Mouse (Mus musculus) embryonic facial prominence, embryonic 15.5 days (tissue): ENCODE measurements around the gene Grm4. TPM values are rescaled to one million over a fixed set of nuclear protein-coding genes. Genes with fewer than 3 reads are reported as not detected.

Source experiments
- ATAC-seq: fragments of 200-750 bp; cut with Nextera tagmentation; 2 replicates; pipeline ENCODE4 v1.8.0; 2017; ENCODE audit warnings: low read depth, moderate TSS enrichment; ENCODE audit not compliant: insufficient number of reproducible peaks, low FRiP score, low TSS enrichment
- H3K27ac ChIP-seq: fragments of 300-500 bp; sonication (generic); replicated peaks from 2 replicates; pipeline ENCODE4 v1.5.1; 2015; ENCODE audit warnings: mild to moderate bottlenecking, inconsistent platforms
- H3K27me3 ChIP-seq: fragments of 300-500 bp; sonication (generic); 2 replicates; pipeline ENCODE4 v1.6.1; 2015; ENCODE audit warnings: inconsistent platforms
- H3K36me3 ChIP-seq: fragments of 300-500 bp; sonication (generic); 2 replicates; pipeline ENCODE4 v1.6.1; 2015; ENCODE audit warnings: mild to moderate bottlenecking, inconsistent platforms
- H3K4me1 ChIP-seq: fragments of 300-500 bp; sonication (generic); 2 replicates; pipeline ENCODE4 v1.6.1; 2015; ENCODE audit warnings: inconsistent platforms
- H3K4me2 ChIP-seq: fragments of 300-500 bp; sonication (generic); replicated peaks from 2 replicates; pipeline ENCODE4 v1.6.1; 2015; ENCODE audit warnings: mild to moderate bottlenecking, inconsistent platforms
- H3K4me3 ChIP-seq: fragments of 300-500 bp; sonication (generic); replicated peaks from 2 replicates; pipeline ENCODE4 v1.5.1; 2015; ENCODE audit warnings: mild to moderate bottlenecking, inconsistent platforms
- H3K9ac ChIP-seq: fragments of 300-500 bp; sonication (generic); 2 replicates; pipeline ENCODE4 v1.6.1; 2015; ENCODE audit warnings: inconsistent platforms
- H3K9me3 ChIP-seq: fragments of 300-500 bp; sonication (generic); replicated peaks from 2 replicates; pipeline ENCODE4 v1.6.1; 2016; ENCODE audit warnings: inconsistent platforms
- WGBS: fragments of 180-500 bp; shearing (Covaris S2); methylation state at CpG from one replicate; pipeline ENCODE4 v1.1.7; 2015; 5-methylcytosine and 5-hydroxymethylcytosine counted together
- polyA plus RNA-seq: library from polyadenylated mRNA; unstranded; fragments of >200 nt; fragmentation: Nextera tagmentation; extraction: Ambion mirVana; gene quantifications from 2 replicates; pipeline ENCODE4 v1.2.1, GENCODE M21; 2015

Grm4 gene
- polyA plus RNA-seq, 1 experiment from 2014 or later: 0.85 TPM

DNA sequence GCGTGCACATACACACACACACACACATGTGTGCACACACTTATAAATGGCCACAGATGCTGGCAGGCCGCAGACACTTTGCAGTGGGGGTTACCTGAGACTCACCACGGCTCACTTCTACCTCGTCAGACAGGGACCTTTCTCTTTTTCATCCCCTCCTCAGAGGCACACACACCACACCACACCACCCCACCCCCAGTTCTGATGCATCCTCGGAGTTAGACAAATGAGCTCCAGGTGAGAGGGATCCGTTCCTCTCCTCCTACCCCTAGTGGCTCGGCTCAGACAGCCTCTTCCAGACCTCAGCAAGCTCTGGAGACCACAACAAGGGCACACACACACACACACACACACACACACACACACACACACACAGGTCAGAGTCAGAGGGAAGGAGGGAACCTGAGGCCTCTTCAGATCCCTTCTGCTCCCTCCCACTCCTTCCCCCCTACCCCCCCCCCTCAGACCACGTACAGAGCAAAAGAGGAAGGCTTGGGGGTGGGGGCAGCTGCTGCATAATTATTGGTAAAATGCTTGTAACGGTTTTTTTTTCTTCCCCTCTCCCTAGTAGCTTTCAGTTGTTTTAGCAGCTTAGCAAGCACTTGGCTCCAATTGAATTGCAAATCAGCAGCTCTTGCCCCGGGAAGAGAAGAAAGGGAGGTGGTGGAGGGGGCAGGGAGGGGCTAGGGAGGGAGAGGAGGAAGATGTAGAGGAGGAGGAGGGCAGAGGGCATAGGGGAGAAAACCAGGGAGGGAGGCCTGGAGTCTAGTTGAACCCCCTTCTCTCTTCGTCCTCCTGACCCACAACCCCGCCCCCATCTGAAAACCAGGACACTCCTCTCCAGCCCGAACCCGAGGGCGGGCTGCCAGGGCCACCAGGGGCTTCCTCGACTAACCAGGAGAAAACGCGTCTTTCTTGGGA lies 19.6 kb downstream of the Grm4 start:
- no peak overlapping the region for H3K27ac ChIP-seq
- WGBS: 6% methylated on average over 17 of the region's 18 CpGs
- no peaks in the 10 kb centered on the region for H3K36me3 ChIP-seq
- no peaks in the 10 kb centered on the region for H3K9me3 ChIP-seq
- H3K4me1 ChIP-seq: peaks cover 37% of the 10 kb centered on the region
- H3K9ac ChIP-seq: no peak overlapping the region
- H3K4me2 ChIP-seq: peak overlapping the region; percentile 29
- peaks cover 24% of the 10 kb centered on the region; the same call in 1 of the 2 replicates for H3K27me3 ChIP-seq
- ATAC-seq: no peak
- 0 out of 2 replicates have a peak overlapping the region, but pooled peaks have one; percentile 10 for H3K4me3 ChIP-seq

GRCm38 (mm10) chr17:27500811-27501210 lies 20.4 kb downstream of the Grm4 start:
- ATAC-seq: no peak
- Histone ChIP-seq H3K9ac (no peak overlapping the region), H3K36me3 (no peaks in the 10 kb centered on the region), H3K9me3 (no peaks in the 10 kb centered on the region), H3K4me1 (peaks cover 29% of the 10 kb centered on the region), H3K27me3 (peaks cover 24% of the 10 kb centered on the region; the same call in 1 of the 2 replicates), H3K4me3 (no peak overlapping the region), H3K27ac (no peak overlapping the region), H3K4me2 (no peak overlapping the region)
- 41% methylated on average over 4 of the region's 4 CpGs for WGBS

GRCm38 (mm10) chr17:27499080-27499479 lies 22.1 kb downstream of the Grm4 start:
- ATAC-seq: no peak
- H3K9ac ChIP-seq: no peak overlapping the region
- no peaks in the 10 kb centered on the region for H3K36me3 ChIP-seq
- no peaks in the 10 kb centered on the region for H3K9me3 ChIP-seq
- peaks cover 22% of the 10 kb centered on the region for H3K4me1 ChIP-seq
- peaks cover 19% of the 10 kb centered on the region; the same call in 1 of the 2 replicates for H3K27me3 ChIP-seq
- no peak overlapping the region for H3K27ac ChIP-seq
- H3K4me3 ChIP-seq: no peak overlapping the region
- no peak overlapping the region for H3K4me2 ChIP-seq
- WGBS: 72% methylated on average over 13 of the region's 13 CpGs

- H3K36me3 ChIP-seq: no peaks in the 10 kb centered on the region
- no peak overlapping the region for H3K27ac ChIP-seq
- H3K27me3 ChIP-seq: 0 out of 2 replicates have a peak, but pooled peaks cover 11% of the 10 kb centered on the region
- H3K4me3 ChIP-seq: no peak overlapping the region
- WGBS: 66% methylated on average over 5 of the region's 5 CpGs
- H3K4me2 ChIP-seq: no peak overlapping the region
- peaks cover 24% of the 10 kb centered on the region for H3K4me1 ChIP-seq
- no peaks in the 10 kb centered on the region for H3K9me3 ChIP-seq
- no peak overlapping the region for H3K9ac ChIP-seq
- no peak for ATAC-seq
These were observed 23.4 kb downstream of the Grm4 start for GRCm38 (mm10) chr17:27497798-27498197.

GRCm38 (mm10) chr17:27495008-27495540 lies 26.1 kb downstream of the Grm4 start:
- Histone ChIP-seq H3K9me3 (no peaks in the 10 kb centered on the region), H3K4me3 (no peak overlapping the region), H3K9ac (no peak overlapping the region), H3K27me3 (no peaks in the 10 kb centered on the region), H3K4me2 (no peak overlapping the region), H3K27ac (no peak overlapping the region), H3K36me3 (no peaks in the 10 kb centered on the region), H3K4me1 (0 out of 2 replicates have a peak, but pooled peaks cover 4% of the 10 kb centered on the region)
- WGBS: 75% methylated on average over 7 of the region's 7 CpGs
- ATAC-seq: no peak

DNA sequence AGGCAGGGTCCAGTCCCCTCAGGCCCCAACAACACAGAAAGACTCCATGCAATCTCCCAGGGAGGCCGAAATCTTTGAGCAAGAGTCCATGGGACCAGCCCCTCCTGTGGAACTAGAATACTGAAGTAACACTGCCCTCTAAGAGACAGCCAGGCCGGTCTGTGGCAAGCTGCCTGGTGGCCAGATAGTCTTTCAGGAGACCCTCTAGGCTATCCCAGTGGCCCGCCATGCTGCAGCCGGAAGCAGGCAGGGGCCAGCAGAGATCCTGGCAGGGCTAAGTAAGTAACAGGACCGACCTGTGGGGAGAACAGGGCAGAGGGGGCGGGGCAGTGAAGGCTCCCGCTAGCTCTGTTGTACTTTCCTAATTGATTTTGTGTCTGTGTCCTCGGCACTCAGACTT lies 27.2 kb downstream of the Grm4 start:
- Histone ChIP-seq H3K27me3 (no peaks in the 10 kb centered on the region), H3K4me1 (0 out of 2 replicates have a peak, but pooled peaks cover 4% of the 10 kb centered on the region), H3K4me3 (no peak overlapping the region), H3K27ac (no peak overlapping the region), H3K9me3 (no peaks in the 10 kb centered on the region), H3K36me3 (no peaks in the 10 kb centered on the region), H3K9ac (no peak overlapping the region), H3K4me2 (no peak overlapping the region)
- 40% methylated on average over 8 of the region's 8 CpGs for WGBS
- no peak for ATAC-seq

DNA sequence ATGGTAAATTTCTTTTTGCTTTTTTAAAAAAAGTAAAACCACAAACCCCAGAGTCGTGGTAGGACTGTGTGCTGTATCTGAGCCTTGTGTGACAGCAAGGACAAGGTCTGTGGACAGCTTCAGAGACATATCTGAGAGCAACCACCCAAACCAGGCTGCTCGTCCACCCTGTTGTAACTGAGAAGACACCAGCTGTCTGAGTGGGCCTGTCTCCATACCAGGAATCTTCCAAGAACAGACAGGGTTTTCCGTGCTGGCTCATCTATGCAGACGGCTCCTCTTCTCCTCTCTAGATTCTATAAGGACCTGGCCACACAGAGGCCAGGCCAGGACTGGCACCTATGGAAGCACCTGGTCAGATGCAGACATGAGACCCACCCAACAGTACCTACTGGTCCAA lies 27.8 kb downstream of the Grm4 start:
- no peak for ATAC-seq
- H3K4me2 ChIP-seq: no peak overlapping the region
- H3K4me1 ChIP-seq: 0 out of 2 replicates have a peak, but pooled peaks cover 4% of the 10 kb centered on the region
- no peaks in the 10 kb centered on the region for H3K36me3 ChIP-seq
- no peak overlapping the region for H3K9ac ChIP-seq
- H3K4me3 ChIP-seq: no peak overlapping the region
- no peak overlapping the region for H3K27ac ChIP-seq
- no peaks in the 10 kb centered on the region for H3K27me3 ChIP-seq
- H3K9me3 ChIP-seq: no peaks in the 10 kb centered on the region
- 77% methylated on average over 4 of the region's 4 CpGs for WGBS

GRCm38 (mm10) chr17:27488173-27488823 lies 32.9 kb downstream of the Grm4 start:
- H3K36me3 ChIP-seq: no peaks in the 10 kb centered on the region
- no peak overlapping the region for H3K4me3 ChIP-seq
- H3K9ac ChIP-seq: no peak overlapping the region
- H3K27me3 ChIP-seq: no peaks in the 10 kb centered on the region
- no peak overlapping the region for H3K4me2 ChIP-seq
- ATAC-seq: no peak
- no peaks in the 10 kb centered on the region for H3K9me3 ChIP-seq
- H3K4me1 ChIP-seq: no peaks in the 10 kb centered on the region
- 65% methylated on average over 16 of the region's 16 CpGs for WGBS
- H3K27ac ChIP-seq: no peak overlapping the region

- Histone ChIP-seq H3K9ac (no peak overlapping the region), H3K4me1 (no peaks in the 10 kb centered on the region), H3K36me3 (no peaks in the 10 kb centered on the region), H3K4me3 (no peak overlapping the region), H3K27ac (no peak overlapping the region), H3K27me3 (no peaks in the 10 kb centered on the region; the same call in 1 of the 2 replicates), H3K4me2 (no peak overlapping the region), H3K9me3 (no peaks in the 10 kb centered on the region)
- WGBS: 40% methylated on average over 8 of the region's 8 CpGs
- ATAC-seq: no peak
These were observed 35.3 kb downstream of the Grm4 start for GRCm38 (mm10) chr17:27485940-27486339.

DNA sequence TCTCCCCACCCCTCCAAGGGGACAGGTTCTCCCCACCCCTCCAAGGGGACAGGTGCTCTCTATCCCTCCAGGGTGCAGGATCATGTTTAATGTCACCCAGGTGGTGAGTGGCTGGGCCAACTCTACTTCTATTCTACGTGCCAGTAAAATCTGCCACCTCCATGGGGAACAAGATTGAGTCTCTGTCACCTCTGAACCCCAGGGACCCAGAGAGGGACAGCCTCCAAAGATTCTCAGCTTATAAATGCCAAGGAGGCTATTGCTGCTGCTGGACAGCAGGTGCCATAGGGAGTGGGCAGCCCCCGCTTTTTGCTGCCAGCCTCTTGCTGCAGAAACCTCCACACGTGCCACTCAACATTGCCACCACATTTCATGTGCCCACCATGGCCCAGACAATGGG lies 37.6 kb downstream of the Grm4 start:
- no peaks in the 10 kb centered on the region for H3K36me3 ChIP-seq
- no peak for ATAC-seq

More for the DNA sequence above, 37.6 kb downstream of the Grm4 start:
- Histone ChIP-seq H3K9me3 (no peaks in the 10 kb centered on the region), H3K4me1 (0 out of 2 replicates have a peak, but pooled peaks cover 8% of the 10 kb centered on the region), H3K4me3 (no peak overlapping the region), H3K4me2 (no peak overlapping the region), H3K27ac (no peak overlapping the region), H3K9ac (no peak overlapping the region), H3K27me3 (no peaks in the 10 kb centered on the region; the same call in 1 of the 2 replicates)
- 80% methylated on average over 3 of the region's 3 CpGs for WGBS
